Mouse (Mus musculus) liver, embryonic 15.5 days (tissue): Measurements from ENCODE around the gene Pafah1b3. TPM values are rescaled to one million over a fixed set of nuclear protein-coding genes. Genes with fewer than 3 reads are reported as not detected.

Experiments
- ATAC-seq: fragments of 200-750 bp; cut with Nextera tagmentation; 2 replicates; pipeline ENCODE4 v1.8.0; 2017; ENCODE audit warnings: moderate number of reproducible peaks, mild to moderate bottlenecking, moderate library complexity; ENCODE audit not compliant: insufficient read depth
- H3K27ac ChIP-seq: fragments of 300-500 bp; sonication (generic); replicated peaks from 2 replicates; pipeline ENCODE4 v1.5.1; 2015; ENCODE audit warnings: mild to moderate bottlenecking, inconsistent platforms
- H3K27me3 ChIP-seq: fragments of 300-500 bp; sonication (generic); 2 replicates; pipeline ENCODE4 v1.6.1; 2015; ENCODE audit warnings: mild to moderate bottlenecking, inconsistent platforms
- H3K36me3 ChIP-seq: fragments of 300-500 bp; sonication (generic); replicated peaks from 2 replicates; pipeline ENCODE4 v1.6.1; 2015; ENCODE audit warnings: moderate library complexity, mild to moderate bottlenecking, inconsistent platforms
- H3K4me1 ChIP-seq: fragments of 300-500 bp; sonication (generic); replicated peaks from 2 replicates; pipeline ENCODE4 v1.6.1; 2015; ENCODE audit warnings: inconsistent platforms
- H3K4me2 ChIP-seq: fragments of 300-500 bp; sonication (generic); 2 replicates; pipeline ENCODE4 v1.6.1; 2015; ENCODE audit warnings: moderate library complexity, mild to moderate bottlenecking, inconsistent platforms
- H3K4me3 ChIP-seq: fragments of 300-500 bp; sonication (generic); replicated peaks from 2 replicates; pipeline ENCODE4 v1.5.1; 2015; ENCODE audit warnings: mild to moderate bottlenecking, inconsistent platforms
- H3K9ac ChIP-seq: fragments of 300-500 bp; sonication (generic); 2 replicates; pipeline ENCODE4 v1.6.1; 2015; ENCODE audit warnings: moderate library complexity, mild to moderate bottlenecking, inconsistent platforms
- H3K9me3 ChIP-seq: fragments of 300-500 bp; sonication (generic); replicated peaks from 2 replicates; pipeline ENCODE4 v1.6.1; 2016; ENCODE audit warnings: inconsistent platforms
- WGBS: fragments of 180-500 bp; shearing (Covaris S2); methylation state at CpG from one replicate; pipeline ENCODE4 v1.1.7; 2015; ENCODE audit warnings: mixed read lengths; ENCODE audit not compliant: insufficient replicate concordance; 5-methylcytosine and 5-hydroxymethylcytosine counted together
- polyA plus RNA-seq: library from polyadenylated mRNA; unstranded; fragments of >200 nt; fragmentation: Nextera tagmentation; extraction: Ambion mirVana; gene quantifications from 2 replicates; pipeline ENCODE4 v1.2.1, GENCODE M21; 2015

The Pafah1b3 gene
- polyA plus RNA-seq, 1 experiment from 2014 or later = 25.7 TPM

GRCm38 (mm10) chr7:25247498-25247897 is 50.3 kb downstream of the Pafah1b3 start:
- peaks cover 32% of the 10 kb centered on the region for H3K36me3 ChIP-seq
- peaks cover 66% of the 10 kb centered on the region for H3K4me1 ChIP-seq
- peak overlapping the region; percentile 99 for H3K4me2 ChIP-seq
- H3K9ac ChIP-seq = peak overlapping the region; percentile 79; the same call in 1 of the 2 replicates
- ATAC-seq = no peak
- H3K27me3 ChIP-seq = peaks cover 10% of the 10 kb centered on the region; the same call in 1 of the 2 replicates
- H3K4me3 ChIP-seq = peak overlapping the region; percentile 78
- peak overlapping the region; percentile 84; the same call in 1 of the 2 replicates for H3K27ac ChIP-seq
- WGBS = 20% methylated on average over 3 of the region's 3 CpGs
- H3K9me3 ChIP-seq = no peaks in the 10 kb centered on the region

- Histone ChIP-seq H3K9ac (no peak overlapping the region), H3K27ac (no peak overlapping the region), H3K4me3 (no peak overlapping the region), H3K36me3 (peaks cover 37% of the 10 kb centered on the region), H3K27me3 (peaks cover 6% of the 10 kb centered on the region; the same call in 1 of the 2 replicates), H3K9me3 (no peaks in the 10 kb centered on the region), H3K4me2 (peak overlapping the region; percentile 99), H3K4me1 (peaks cover 63% of the 10 kb centered on the region)
- WGBS = 44% methylated on average over 4 of the region's 4 CpGs
- no peak for ATAC-seq
These were observed 51.0 kb downstream of the Pafah1b3 start for GRCm38 (mm10) chr7:25246759-25247137.

GRCm38 (mm10) chr7:25246079-25246758 is 51.6 kb downstream of the Pafah1b3 start:
- Histone ChIP-seq H3K27ac (peak overlapping the region; percentile 14; the same call in 1 of the 2 replicates), H3K9ac (no peak overlapping the region), H3K36me3 (peaks cover 37% of the 10 kb centered on the region), H3K4me3 (no peak overlapping the region), H3K4me1 (peaks cover 57% of the 10 kb centered on the region), H3K27me3 (peaks cover 6% of the 10 kb centered on the region; the same call in 1 of the 2 replicates), H3K9me3 (no peaks in the 10 kb centered on the region), H3K4me2 (peak overlapping the region; percentile 99; the same call in 1 of the 2 replicates)
- 58% methylated on average over 20 of the region's 20 CpGs for WGBS
- ATAC-seq = no peak

Other genes starting within 250 kb of the Pafah1b3 start
- 0.54 and 0.82 TPM in 2 replicates for gene Grik5, start 225.6 kb downstream of the Pafah1b3 start, polyA plus RNA-seq
- 9.9 and 11.1 TPM in 2 replicates for gene Zfp574, start 225.4 kb downstream of the Pafah1b3 start, polyA plus RNA-seq
- gene Pou2f2, start 118.3 kb downstream of the Pafah1b3 start, polyA plus RNA-seq = 1.6 and 2.1 TPM in 2 replicates
- gene Dedd2, start 77.4 kb downstream of the Pafah1b3 start, polyA plus RNA-seq = 35.4 and 39.1 TPM in 2 replicates
- 1.8 and 2.1 TPM in 2 replicates for gene Zfp526, start 76.6 kb downstream of the Pafah1b3 start, polyA plus RNA-seq
- gene Gsk3a, start 60.1 kb downstream of the Pafah1b3 start, polyA plus RNA-seq = 6.4 and 7.4 TPM in 2 replicates
- 4.6 and 4.8 TPM in 2 replicates for gene Erf, start 47.2 kb downstream of the Pafah1b3 start, polyA plus RNA-seq
- gene Cic, start 30.3 kb downstream of the Pafah1b3 start, polyA plus RNA-seq = 8.9 and 10.2 TPM in 2 replicates
- 0.07 TPM in 1 of 2 replicates, not detected in the other for gene Prr19, start 3.4 kb upstream of the Pafah1b3 start, polyA plus RNA-seq
- 0.09 TPM in 1 of 2 replicates, not detected in the other for gene Tmem145, start 8.1 kb upstream of the Pafah1b3 start, polyA plus RNA-seq
- 0.79 and 1.1 TPM in 2 replicates for gene Megf8, start 19.2 kb upstream of the Pafah1b3 start, polyA plus RNA-seq
- gene Cnfn, start 71.7 kb upstream of the Pafah1b3 start, polyA plus RNA-seq = 0.24 TPM in 1 of 2 replicates, not detected in the other
- gene Lipe, start 100.7 kb upstream of the Pafah1b3 start, polyA plus RNA-seq = 3.4 and 3.8 TPM in 2 replicates
- not detected in 2 replicates for gene Cxcl17, start 114.9 kb upstream of the Pafah1b3 start, polyA plus RNA-seq
- gene Ceacam1, start 179.6 kb upstream of the Pafah1b3 start, polyA plus RNA-seq = 11.1 and 13.0 TPM in 2 replicates
- not detected in 2 replicates for gene Ceacam2, start 241.9 kb upstream of the Pafah1b3 start, polyA plus RNA-seq